Mouse (Mus musculus): ENCODE data around the gene Ppp3ca. TPM values are rescaled to one million over a fixed set of nuclear protein-coding genes. Genes with fewer than 3 reads are reported as not detected.
A peak's percentile ranks its signal among the peaks of the same experiment; 100 is the strongest.

The Ppp3ca gene
- polyA plus RNA-seq, 1 experiment from 2014 or later = 67.2 TPM

GRCm38 (mm10) chr3:136742258-136743057, 72.5 kb downstream of the Ppp3ca start:
- WGBS = 49% methylated on average over 9 of the region's 9 CpGs
- peak overlapping the region; percentile 2 to 19; a peak in 1 of 4 replicates for H3K27ac ChIP-seq (replicated peaks in 1 of 2; ENCODE audit: control insufficient read depth in 1 of 2, insufficient read depth in 1 of 2, low read depth in 2 of 2, low read length in 2 of 2)
- H3K9me3 ChIP-seq (ENCODE audit: control insufficient read depth, low read length) = no peaks in the 10 kb centered on the region

GRCm38 (mm10) chr3:136744295-136744897, 74.5 kb downstream of the Ppp3ca start:
- no peaks in the 10 kb centered on the region for H3K36me3 ChIP-seq (ENCODE audit: control insufficient read depth, insufficient read depth, low read length)
- H3K4me1 ChIP-seq (ENCODE audit: control insufficient read depth in 2 of 2, insufficient read depth in 2 of 2, low read length in 2 of 2) = peaks cover 16 to 33% of the 10 kb centered on the region in 2 experiments
- H3K9me3 ChIP-seq (ENCODE audit: control insufficient read depth, low read length) = no peaks in the 10 kb centered on the region
- no peak for ATAC-seq (ENCODE audit: insufficient number of reproducible peaks, insufficient read depth, low FRiP score, low read depth)
- no peak overlapping the region for H3K9ac ChIP-seq (ENCODE audit: low read length)
- no peaks in the 10 kb centered on the region for H3K27me3 ChIP-seq (ENCODE audit: control insufficient read depth, insufficient read depth, low read length)
- no peak overlapping the region for H3K4me3 ChIP-seq (ENCODE audit: control insufficient read depth in 1 of 2, insufficient read depth in 1 of 2, low read depth in 1 of 2, low read length in 2 of 2)
- H3K27ac ChIP-seq (replicated peaks in 1 of 2; ENCODE audit: control insufficient read depth in 1 of 2, insufficient read depth in 1 of 2, low read depth in 2 of 2, low read length in 2 of 2) = no peak overlapping the region
- 49% methylated on average over 10 of the region's 10 CpGs for WGBS
- no peak overlapping the region for H3K4me2 ChIP-seq (ENCODE audit: low read length)

More at GRCm38 (mm10) chr3:136742258-136743057, 72.5 kb downstream of the Ppp3ca start:
- Histone ChIP-seq H3K9ac (ENCODE audit: low read length) (no peak overlapping the region), H3K4me1 (ENCODE audit: control insufficient read depth in 2 of 2, insufficient read depth in 2 of 2, low read length in 2 of 2) (peaks cover 16 to 37% of the 10 kb centered on the region in 2 experiments), H3K36me3 (ENCODE audit: control insufficient read depth, insufficient read depth, low read length) (no peaks in the 10 kb centered on the region), H3K27me3 (ENCODE audit: control insufficient read depth, insufficient read depth, low read length) (no peaks in the 10 kb centered on the region), H3K4me3 (ENCODE audit: control insufficient read depth in 1 of 2, insufficient read depth in 1 of 2, low read depth in 1 of 2, low read length in 2 of 2) (no peak overlapping the region), H3K4me2 (ENCODE audit: low read length) (no peak overlapping the region)
- ATAC-seq (ENCODE audit: insufficient number of reproducible peaks, insufficient read depth, low FRiP score, low read depth) = no peak

GRCm38 (mm10) chr3:136745456-136745855, 75.5 kb downstream of the Ppp3ca start:
- Histone ChIP-seq H3K9me3 (ENCODE audit: control insufficient read depth, low read length) (no peaks in the 10 kb centered on the region), H3K4me2 (ENCODE audit: low read length) (no peak overlapping the region), H3K36me3 (ENCODE audit: control insufficient read depth, insufficient read depth, low read length) (no peaks in the 10 kb centered on the region), H3K27ac (replicated peaks in 1 of 2; ENCODE audit: control insufficient read depth in 1 of 2, insufficient read depth in 1 of 2, low read depth in 2 of 2, low read length in 2 of 2) (no peak overlapping the region), H3K4me3 (ENCODE audit: control insufficient read depth in 1 of 2, insufficient read depth in 1 of 2, low read depth in 1 of 2, low read length in 2 of 2) (no peak overlapping the region), H3K4me1 (ENCODE audit: control insufficient read depth in 2 of 2, insufficient read depth in 2 of 2, low read length in 2 of 2) (peaks cover 16 to 33% of the 10 kb centered on the region in 2 experiments), H3K9ac (ENCODE audit: low read length) (no peak overlapping the region), H3K27me3 (ENCODE audit: control insufficient read depth, insufficient read depth, low read length) (no peaks in the 10 kb centered on the region)
- WGBS = 83% methylated on average over 7 of the region's 7 CpGs
- ATAC-seq (ENCODE audit: insufficient number of reproducible peaks, insufficient read depth, low FRiP score, low read depth) = no peak

- Histone ChIP-seq H3K27ac (replicated peaks in 1 of 2; ENCODE audit: control insufficient read depth in 1 of 2, insufficient read depth in 1 of 2, low read depth in 2 of 2, low read length in 2 of 2) (no peak overlapping the region), H3K36me3 (ENCODE audit: control insufficient read depth, insufficient read depth, low read length) (no peaks in the 10 kb centered on the region), H3K9ac (ENCODE audit: low read length) (no peak overlapping the region), H3K4me1 (ENCODE audit: control insufficient read depth in 2 of 2, insufficient read depth in 2 of 2, low read length in 2 of 2) (peaks cover 5 to 13% of the 10 kb centered on the region in 2 experiments; a peak in 3 of 4 replicates), H3K27me3 (ENCODE audit: control insufficient read depth, insufficient read depth, low read length) (no peaks in the 10 kb centered on the region), H3K4me2 (ENCODE audit: low read length) (no peak overlapping the region), H3K9me3 (ENCODE audit: control insufficient read depth, low read length) (no peaks in the 10 kb centered on the region), H3K4me3 (ENCODE audit: control insufficient read depth in 1 of 2, insufficient read depth in 1 of 2, low read depth in 1 of 2, low read length in 2 of 2) (no peak overlapping the region)
- WGBS = 88% methylated on average over 6 of the region's 6 CpGs
- no peak for ATAC-seq (ENCODE audit: insufficient number of reproducible peaks, insufficient read depth, low FRiP score, low read depth)
Observed at GRCm38 (mm10) chr3:136748761-136749476, 79.0 kb downstream of the Ppp3ca start.

- H3K4me2 ChIP-seq (ENCODE audit: low read length) = no peak overlapping the region
- no peak overlapping the region for H3K4me3 ChIP-seq (ENCODE audit: control insufficient read depth in 1 of 2, insufficient read depth in 1 of 2, low read depth in 1 of 2, low read length in 2 of 2)
- no peak overlapping the region for H3K9ac ChIP-seq (ENCODE audit: low read length)
- H3K27ac ChIP-seq (replicated peaks in 1 of 2; ENCODE audit: control insufficient read depth in 1 of 2, insufficient read depth in 1 of 2, low read depth in 2 of 2, low read length in 2 of 2) = no peak overlapping the region
- no peaks in the 10 kb centered on the region for H3K9me3 ChIP-seq (ENCODE audit: control insufficient read depth, low read length)
- ATAC-seq (ENCODE audit: insufficient number of reproducible peaks, insufficient read depth, low FRiP score, low read depth) = no peak
- no peaks in the 10 kb centered on the region for H3K27me3 ChIP-seq (ENCODE audit: control insufficient read depth, insufficient read depth, low read length)
- H3K36me3 ChIP-seq (ENCODE audit: control insufficient read depth, insufficient read depth, low read length) = no peaks in the 10 kb centered on the region
- peaks cover 3 to 8% of the 10 kb centered on the region in 2 experiments; a peak in 3 of 4 replicates for H3K4me1 ChIP-seq (ENCODE audit: control insufficient read depth in 2 of 2, insufficient read depth in 2 of 2, low read length in 2 of 2)
Observed at GRCm38 (mm10) chr3:136749477-136749797, 79.5 kb downstream of the Ppp3ca start.

DNA sequence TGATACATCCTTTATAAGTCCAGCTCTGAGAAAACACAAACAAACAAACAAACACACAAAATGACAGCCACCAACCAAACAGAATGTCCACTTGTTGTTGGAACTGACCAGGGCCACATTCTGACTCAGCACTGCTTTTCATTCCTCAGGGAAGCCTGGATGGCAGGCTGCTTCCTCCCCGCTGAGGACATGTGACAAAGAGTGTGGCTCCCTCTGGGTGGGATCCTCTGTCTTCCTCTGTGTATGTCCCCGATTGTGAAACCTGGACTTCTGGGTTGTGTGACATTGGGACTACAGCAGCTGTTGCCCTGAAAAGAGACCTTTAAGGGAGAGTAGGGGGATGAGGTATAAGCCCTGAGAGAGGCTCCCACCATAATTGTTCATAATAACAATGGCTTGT, 80.0 kb downstream of the Ppp3ca start:
- Histone ChIP-seq H3K9ac (ENCODE audit: low read length) (no peak overlapping the region), H3K27ac (replicated peaks in 1 of 2; ENCODE audit: control insufficient read depth in 1 of 2, insufficient read depth in 1 of 2, low read depth in 2 of 2, low read length in 2 of 2) (no peak overlapping the region), H3K27me3 (ENCODE audit: control insufficient read depth, insufficient read depth, low read length) (no peaks in the 10 kb centered on the region), H3K4me3 (ENCODE audit: control insufficient read depth in 1 of 2, insufficient read depth in 1 of 2, low read depth in 1 of 2, low read length in 2 of 2) (no peak overlapping the region), H3K4me1 (ENCODE audit: control insufficient read depth in 2 of 2, insufficient read depth in 2 of 2, low read length in 2 of 2) (peaks cover 2 to 3% of the 10 kb centered on the region in 2 experiments; a peak in 1 of 4 replicates), H3K36me3 (ENCODE audit: control insufficient read depth, insufficient read depth, low read length) (no peaks in the 10 kb centered on the region), H3K4me2 (ENCODE audit: low read length) (no peak overlapping the region), H3K9me3 (ENCODE audit: control insufficient read depth, low read length) (no peaks in the 10 kb centered on the region)
- no peak for ATAC-seq (ENCODE audit: insufficient number of reproducible peaks, insufficient read depth, low FRiP score, low read depth)
- WGBS = 49% methylated on average over 2 of the region's 2 CpGs

DNA sequence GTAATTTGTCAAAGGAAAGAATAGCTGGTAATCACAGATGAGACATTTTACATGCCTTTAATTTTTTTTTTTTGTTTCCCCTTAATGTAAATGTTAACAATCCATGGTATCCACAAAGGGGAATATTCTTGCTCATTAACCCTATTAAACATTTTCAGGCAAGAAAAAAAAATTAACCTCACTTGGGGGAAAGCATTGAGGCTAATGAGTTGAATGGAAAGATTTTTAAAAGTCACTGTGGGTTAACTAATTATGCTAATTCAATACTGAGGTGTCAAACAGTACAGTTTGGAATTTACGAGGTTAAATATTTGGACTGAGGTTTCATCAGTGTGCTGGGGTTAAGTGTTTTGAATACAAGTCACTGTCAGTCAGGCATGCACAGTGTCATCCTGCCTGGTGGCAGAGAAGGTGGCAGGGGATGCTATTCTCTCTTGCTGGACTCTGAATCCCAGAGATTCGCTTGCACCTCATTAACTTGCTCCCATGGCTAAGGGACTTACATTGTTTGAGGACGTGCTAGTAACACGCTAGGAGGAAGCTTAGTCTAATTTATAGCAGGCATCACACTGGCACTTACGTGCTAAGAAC, 82.3 kb downstream of the Ppp3ca start:
- no peaks in the 10 kb centered on the region for H3K27me3 ChIP-seq (ENCODE audit: control insufficient read depth, insufficient read depth, low read length)
- no peaks in the 10 kb centered on the region for H3K36me3 ChIP-seq (ENCODE audit: control insufficient read depth, insufficient read depth, low read length)
- H3K9ac ChIP-seq (ENCODE audit: low read length) = no peak overlapping the region
- ATAC-seq (ENCODE audit: insufficient number of reproducible peaks, insufficient read depth, low FRiP score, low read depth) = no peak
- 0 out of 4 replicates have a peak, but pooled peaks cover 0 to 2% of the 10 kb centered on the region in 2 experiments for H3K4me1 ChIP-seq (ENCODE audit: control insufficient read depth in 2 of 2, insufficient read depth in 2 of 2, low read length in 2 of 2)
- WGBS = 78% methylated on average over 5 of the region's 5 CpGs
- no peak overlapping the region for H3K4me2 ChIP-seq (ENCODE audit: low read length)
- H3K4me3 ChIP-seq (ENCODE audit: control insufficient read depth in 1 of 2, insufficient read depth in 1 of 2, low read depth in 1 of 2, low read length in 2 of 2) = no peak overlapping the region
- H3K9me3 ChIP-seq (ENCODE audit: control insufficient read depth, low read length) = no peaks in the 10 kb centered on the region
- no peak overlapping the region for H3K27ac ChIP-seq (replicated peaks in 1 of 2; ENCODE audit: control insufficient read depth in 1 of 2, insufficient read depth in 1 of 2, low read depth in 2 of 2, low read length in 2 of 2)

All from heart, embryonic 14.5 days (tissue).